Mouse (Mus musculus) brain, adult 2 months (tissue): Measurements from ENCODE around the gene Ier3.
"Not testable (repeated sequence)": the region's sequence is repeated elsewhere in the genome, so short reads cannot be mapped to it uniquely, and the experiment has no call there.

Experiments used
- DNase-seq: peaks from one replicate; pipeline ENCODE4 v3.0.0; 2011; ENCODE audit warnings: low read depth, low spot score

Gene Ier3

DNA sequence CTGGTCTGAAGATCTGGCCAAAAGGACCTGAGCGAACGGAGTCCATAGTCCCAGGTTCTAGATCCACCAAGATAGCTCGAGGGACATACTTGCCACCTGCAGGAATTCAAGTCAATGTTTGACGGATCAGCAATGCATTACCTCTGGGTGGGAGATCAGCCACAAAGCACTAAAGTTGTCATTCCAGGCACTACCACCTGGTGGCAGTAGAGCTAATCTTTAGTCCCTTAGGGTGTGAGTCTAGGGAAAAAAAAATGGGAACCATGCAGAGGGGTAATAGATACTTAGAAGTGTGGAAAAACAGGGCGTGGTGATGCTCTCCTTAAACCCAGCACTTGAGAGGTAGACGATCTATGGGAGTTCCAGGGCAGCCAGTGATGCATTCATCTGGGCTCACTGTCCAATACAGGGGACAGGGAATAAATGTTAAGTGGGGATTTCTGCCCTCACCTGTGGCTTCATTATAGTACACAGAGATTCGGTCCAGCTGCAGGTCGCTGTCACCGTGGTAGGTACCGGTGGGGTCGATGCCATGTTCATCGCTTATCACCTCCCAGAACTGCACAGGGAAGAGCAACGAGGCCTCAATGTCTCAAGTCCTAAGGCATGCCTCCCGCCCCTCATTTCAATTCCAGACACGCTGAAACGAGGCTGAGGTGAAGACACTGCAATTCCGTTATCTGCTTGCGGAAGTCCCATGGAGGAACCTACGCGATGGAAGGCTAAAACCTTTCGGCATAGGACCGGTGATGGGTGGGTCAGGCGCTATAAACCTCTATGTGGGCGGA, 14.9 kb downstream of the Ier3 start:
- DNase-seq: peak; percentile 95

DNA sequence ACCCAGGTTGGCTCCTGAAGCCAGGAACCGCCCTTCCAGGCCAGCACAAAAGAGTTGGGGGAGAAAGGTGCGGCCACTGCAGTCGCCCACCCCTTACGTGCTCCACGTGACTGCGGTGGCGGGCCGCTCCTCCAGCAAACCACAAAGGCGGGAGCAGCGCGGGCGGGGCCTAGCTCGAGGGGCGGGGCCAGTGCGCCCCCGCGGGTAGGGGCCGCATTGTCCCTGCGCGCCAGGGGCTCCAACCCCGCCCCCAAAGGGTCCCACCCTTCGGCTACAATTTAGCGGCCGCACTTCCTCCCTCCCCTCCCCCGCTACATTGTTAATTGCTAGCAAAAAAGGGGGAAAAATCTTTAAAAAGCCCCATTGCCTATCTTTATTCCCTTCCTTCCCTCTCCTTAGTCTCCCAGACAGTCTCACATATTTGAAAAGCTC, 15.5 kb downstream of the Ier3 start:
- DNase-seq: peak; percentile 88

DNA sequence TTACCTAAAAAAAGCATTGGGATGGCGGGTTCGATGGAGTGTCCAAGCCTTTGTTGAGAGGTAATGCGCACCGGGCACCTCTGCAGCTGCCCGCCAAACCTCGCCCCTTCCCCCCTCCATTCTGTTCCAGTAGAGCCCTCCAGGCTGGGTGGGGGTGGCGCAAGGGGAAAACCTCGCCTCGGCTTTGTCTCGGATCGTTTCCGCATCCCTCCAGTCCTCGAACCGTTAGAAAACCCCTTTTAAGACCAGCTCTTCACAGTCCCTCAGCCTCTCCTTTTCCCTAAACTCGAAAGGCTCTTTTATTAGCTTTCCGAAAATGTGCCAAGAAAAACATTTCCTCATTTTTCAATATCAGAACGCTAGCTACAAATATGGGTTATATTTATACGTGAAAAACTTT, 16.0 kb downstream of the Ier3 start:
- peak; percentile 51 for DNase-seq

DNA sequence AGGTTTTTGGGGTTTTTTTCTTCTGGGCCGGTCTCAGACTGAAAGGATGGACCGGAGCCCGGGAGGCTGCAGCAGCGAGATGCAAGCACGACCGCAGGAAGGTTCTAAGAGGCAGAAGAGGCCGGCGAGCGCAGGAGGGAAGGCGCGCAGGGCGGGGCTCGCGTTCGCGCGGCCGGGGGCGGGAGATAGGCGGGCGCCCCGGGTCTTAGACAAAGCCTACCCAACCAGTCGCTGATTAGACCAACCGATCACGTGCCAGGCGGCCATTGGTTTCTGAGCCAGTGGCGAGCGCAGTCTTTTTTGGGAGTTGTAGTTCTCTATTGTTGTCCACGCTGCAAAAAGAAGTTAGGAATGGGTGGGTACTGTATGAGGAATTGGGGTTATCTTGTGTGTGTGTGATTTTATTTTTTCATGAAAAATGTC, 16.6 kb downstream of the Ier3 start, which contains the start of gene Tubb5:
Tubb5 (minus strand) TSS at position 185 of the 423 bp plus-strand sequence.
- peak; percentile 99 for DNase-seq

DNA sequence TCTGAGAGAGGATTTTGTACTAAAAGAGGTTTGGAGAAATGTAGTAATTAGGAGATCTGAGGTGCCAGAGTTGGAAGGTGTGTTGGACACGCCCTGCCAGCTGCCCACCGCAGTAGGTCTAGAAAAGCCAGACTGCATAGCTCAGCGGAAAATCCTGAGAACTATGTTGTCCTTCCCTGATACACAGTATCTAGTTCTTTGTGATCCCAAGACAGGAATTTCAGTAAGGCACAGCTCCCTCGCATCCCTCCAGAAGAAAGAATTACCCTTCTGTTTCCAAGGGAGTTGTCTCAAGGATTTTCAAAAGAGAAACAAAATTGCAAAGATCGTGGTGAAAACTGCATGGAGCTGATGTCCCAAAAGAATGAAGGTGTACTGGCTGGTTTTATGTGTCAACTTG, 17.1 kb downstream of the Ier3 start:
- DNase-seq: no peak

DNA sequence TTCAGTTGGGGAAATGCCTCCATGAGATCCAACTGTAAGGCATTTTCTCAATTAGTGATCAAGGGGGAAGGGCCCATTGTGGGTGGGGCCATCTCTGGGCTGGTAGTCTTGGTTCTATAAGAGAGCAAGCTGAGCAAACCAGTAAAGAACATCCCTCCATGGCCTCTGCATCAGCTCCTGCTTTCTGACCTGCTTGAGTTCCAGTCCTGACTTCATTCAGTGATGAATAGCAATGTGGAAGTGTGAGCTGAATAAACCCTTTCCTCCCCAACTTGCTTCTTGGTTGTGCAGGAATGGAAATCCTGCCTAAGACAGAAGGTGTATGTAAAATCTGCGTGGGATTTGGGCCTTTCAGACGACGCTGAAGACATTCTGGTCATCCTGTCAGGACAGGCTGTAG, 17.5 kb downstream of the Ier3 start:
- DNase-seq: not testable (repeated sequence)

DNA sequence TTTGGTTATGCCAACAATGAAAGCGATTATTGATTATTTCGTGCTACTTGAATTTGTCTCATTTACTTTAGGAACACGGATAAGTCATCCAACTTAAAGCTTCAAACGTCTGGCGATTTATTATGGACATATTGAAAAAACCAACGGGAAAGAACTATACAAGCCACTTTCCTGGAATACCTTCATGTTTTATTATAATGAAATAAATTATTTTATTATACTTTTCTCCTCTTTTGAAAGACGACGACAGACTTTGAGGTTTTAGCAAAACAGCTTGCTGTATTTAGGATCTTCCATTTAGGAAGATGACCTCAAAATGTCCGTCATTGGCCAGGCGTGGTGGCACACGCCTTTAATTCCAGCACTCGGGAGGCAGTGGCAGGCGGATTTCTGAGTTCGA, 19.1 kb downstream of the Ier3 start:
- no peak for DNase-seq

DNA sequence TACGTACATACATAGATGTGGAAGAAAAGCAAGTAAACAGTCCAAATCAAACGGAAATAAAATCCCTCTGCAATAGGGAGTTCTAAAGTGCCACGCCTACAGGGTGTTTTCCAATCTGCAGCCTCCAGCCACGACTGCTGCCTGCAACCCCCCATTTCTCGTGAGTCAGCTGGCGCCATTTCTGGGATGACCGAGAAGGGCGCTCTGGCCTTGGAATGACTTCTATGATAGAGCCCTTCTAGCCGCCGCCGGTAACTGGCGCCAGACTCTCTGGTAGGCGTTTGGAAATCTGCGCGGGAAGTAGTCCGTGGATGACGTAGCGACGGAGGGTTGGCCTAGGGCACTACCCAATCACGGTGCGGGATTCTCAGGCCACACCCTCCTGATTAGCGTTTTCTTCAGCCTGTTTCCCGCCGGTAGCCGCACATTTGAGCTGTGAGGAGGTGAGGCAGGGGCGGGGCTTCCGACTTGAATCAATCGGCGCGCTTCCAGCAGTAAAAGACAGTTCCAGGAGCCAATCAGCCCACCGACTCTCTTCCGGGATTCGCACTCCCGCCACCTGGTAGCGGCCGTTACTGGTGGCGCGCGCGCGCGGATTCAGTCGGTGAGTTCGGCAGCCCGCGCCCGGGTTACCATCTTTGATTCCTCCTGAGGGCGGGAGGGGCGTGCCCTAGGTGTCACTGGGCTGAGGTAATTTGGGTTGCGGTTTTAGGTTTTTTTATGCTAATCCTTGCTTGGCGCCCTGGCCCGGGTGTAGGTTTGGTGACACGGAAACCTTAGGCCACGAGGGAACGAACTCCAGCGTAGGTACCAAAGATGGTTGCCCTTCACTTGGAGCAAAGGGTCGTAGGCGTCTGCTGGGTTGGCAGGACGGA, 19.8 kb downstream of the Ier3 start, which contains the start of gene Mdc1:
Mdc1 (plus strand) TSS at position 440 of the 875 bp plus-strand sequence.
- peak; percentile 100 for DNase-seq

DNA sequence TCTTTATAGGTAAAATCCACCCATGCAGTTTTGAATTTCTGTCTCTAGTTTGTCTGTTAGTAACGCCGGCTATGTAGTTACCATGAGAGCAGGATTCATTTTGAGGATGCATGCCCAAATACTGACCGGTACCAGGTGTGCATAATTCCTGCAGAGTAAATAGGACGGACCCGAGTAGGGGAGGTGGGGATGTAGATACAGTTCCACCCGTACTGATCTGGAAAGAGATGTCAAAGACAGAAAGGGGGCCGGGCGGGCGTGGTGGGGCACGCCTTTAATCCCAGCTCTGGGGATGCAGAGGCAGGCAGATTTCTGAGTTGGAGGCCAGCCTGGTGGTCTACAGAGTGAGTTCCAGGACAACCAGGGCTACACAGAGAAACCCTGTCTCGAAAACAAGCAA, 20.5 kb downstream of the Ier3 start:
- no peak for DNase-seq

DNA sequence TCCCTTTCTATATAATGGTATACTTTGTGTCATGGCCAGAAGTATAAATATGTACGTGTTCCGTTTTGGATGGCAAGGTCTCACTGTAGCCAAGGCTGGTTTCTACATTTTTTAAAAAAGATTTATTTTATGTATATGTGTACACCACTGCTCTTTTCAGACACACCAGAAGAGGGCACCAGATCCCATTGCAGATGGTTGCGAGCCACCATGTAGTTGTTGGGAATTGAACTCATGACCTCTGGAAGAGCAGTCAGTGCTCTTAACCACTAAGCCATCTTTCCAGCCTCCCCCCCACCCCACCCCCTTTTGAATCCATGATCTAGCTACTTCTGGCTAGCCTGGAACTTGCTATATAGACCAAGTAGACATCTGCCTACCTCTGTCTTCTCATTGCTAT, 22.0 kb downstream of the Ier3 start:
- DNase-seq: no peak

DNA sequence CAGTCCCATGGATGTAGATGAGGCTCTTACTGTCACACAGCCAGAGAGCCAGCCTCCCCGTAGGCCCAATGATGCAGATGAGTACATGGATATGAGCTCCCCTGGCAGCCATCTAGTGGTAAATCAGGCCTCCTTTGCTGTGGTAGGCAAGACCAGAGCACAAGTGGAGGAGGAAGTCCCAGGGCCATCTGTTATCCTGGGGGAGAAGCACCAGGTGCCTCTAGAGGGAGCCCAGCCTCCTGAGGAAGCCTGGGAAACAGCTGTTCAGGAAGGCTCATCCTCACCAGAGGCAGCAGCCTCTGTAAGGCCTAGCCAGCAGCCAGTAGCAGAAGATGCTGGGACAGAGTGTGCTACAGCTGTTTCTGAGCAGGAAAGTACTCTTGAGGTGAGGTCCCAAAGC, 26.6 kb downstream of the Ier3 start:
- DNase-seq: peak; percentile 83

DNA sequence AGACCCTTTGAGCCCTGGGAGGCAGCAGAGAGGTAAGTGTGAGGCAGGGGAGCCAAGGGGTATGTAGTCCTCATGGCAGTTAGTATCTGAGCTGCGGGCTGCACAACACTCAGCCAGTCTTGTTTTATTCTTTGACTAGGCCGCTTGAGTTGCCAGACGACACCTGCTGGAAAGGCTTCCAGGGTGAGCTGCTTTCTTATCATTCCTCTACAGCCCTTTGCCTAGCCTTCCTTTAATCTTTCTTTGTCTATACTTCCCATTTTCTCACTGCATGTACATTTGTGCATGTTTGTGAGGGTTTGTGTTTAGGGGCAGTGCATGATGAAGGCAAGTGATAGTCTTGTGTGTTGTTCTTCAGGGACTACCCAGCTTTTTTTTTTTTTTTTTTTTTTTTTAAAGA, 29.5 kb downstream of the Ier3 start:
- DNase-seq: no peak

DNA sequence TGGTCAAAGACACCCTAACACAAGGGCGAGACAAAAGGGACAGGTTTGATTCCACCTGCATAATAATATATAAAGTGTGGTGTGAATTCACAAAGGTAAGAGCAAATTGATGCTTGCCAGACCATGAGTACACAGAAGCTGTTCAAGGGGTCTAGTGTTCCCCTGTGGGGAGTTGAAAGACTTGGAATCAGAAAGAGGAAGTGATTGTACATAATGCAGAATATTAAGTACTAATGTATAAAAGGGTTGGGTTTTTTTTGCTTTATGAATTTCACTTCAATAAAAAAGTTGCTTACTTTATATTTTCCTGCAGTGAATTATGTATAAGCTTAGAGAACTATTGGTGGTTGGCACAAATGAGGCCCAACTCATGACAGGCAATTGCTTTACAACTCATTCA, 37.9 kb downstream of the Ier3 start:
- no peak for DNase-seq

DNA sequence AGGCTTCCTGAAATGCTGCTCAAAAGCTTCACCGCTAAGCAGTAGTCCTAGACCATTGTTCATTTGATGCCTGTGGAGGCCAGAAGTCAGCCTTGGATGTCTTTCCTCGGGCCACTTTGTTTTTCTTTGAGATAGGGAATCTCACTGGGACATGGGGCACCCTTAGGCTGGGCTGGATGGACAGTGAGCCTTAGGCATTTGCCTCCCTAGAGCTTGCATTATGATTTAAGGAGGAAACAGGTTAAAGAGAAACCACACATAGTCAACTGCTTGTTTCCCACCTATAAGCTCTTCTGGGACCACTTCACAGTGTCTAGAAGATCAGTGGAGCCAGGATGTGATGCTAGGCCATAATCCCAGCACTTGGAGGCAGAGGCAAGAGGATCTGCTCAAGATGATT, 38.4 kb downstream of the Ier3 start:
- DNase-seq: no peak

DNA sequence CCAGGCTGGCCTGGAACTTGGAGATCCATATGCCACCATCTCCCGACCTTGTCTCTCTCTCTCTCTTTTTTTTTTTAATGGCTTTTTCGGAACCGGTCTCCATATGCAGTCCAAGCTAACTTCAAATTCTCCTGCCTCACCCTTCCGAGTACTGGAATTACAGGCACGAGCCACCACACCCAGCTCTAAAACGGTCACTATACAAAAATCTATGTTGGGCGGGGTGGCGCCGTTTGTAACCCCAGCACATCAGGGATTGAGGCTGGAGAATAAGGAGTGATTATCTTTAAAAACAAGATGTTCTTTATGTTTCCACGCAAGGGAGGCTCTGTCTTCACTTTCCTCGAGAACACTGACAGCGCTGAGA, 39.3 kb downstream of the Ier3 start:
- DNase-seq: no peak

DNA sequence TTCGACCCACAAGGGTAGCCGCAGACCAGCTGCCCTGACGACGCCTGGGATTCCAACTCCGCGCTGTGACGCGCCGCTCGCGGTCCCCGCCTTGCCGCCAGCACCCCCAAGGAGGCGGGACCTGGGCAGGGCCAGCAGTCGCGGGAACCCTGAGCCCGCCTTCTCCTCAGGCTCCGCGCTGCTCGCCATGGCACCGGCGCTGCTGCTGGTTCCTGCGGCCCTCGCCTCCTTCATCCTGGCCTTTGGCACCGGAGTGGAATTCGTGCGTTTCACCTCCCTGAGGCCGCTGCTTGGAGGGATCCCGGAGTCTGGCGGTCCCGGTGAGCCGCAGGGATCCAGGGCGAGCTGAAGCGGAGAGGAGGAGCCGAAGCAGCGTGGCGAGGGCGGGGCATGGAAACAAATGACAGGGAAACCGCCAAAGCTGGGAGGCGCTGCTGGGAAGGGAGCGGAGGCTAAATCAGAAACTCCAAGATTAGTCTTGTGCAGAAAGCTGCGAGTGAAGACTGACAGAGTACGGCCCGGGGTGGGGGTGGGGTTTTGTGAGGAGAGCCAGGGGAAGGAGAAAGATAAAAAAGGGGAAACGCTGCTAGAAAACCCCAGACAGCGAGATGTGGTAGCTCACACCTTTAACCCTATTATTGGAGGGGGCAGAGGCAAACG, 39.8 kb downstream of the Ier3 start, which contains the start of gene Nrm:
Nrm (plus strand) TSS at position 121 of the 660 bp plus-strand sequence.
- peak; percentile 95 for DNase-seq

DNA sequence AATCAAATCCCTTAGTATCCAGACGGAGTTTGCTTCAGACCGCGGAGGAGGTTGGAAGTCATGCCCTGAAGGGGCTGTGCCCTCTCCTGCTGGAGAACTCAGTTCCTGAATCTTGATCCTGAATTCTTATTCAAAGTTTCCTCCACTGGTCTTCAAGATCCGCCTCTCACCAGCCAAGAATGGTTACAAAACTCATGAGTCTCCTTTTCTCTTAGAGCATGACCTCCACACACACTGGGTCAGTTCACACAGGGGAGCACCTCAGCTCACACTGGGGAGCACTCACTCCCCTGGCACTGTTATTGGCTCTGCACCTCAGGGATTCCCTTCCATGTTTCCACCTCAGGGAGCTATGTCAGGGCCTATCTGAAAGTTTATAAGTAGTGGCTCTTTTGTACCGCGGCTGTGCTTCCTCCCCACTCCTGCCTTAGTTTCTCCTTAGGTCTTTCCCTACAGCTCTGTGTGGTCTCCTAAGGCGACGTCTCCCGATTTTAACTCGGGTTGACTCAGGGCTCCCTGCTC, 43.4 kb downstream of the Ier3 start:
- DNase-seq: no peak

DNA sequence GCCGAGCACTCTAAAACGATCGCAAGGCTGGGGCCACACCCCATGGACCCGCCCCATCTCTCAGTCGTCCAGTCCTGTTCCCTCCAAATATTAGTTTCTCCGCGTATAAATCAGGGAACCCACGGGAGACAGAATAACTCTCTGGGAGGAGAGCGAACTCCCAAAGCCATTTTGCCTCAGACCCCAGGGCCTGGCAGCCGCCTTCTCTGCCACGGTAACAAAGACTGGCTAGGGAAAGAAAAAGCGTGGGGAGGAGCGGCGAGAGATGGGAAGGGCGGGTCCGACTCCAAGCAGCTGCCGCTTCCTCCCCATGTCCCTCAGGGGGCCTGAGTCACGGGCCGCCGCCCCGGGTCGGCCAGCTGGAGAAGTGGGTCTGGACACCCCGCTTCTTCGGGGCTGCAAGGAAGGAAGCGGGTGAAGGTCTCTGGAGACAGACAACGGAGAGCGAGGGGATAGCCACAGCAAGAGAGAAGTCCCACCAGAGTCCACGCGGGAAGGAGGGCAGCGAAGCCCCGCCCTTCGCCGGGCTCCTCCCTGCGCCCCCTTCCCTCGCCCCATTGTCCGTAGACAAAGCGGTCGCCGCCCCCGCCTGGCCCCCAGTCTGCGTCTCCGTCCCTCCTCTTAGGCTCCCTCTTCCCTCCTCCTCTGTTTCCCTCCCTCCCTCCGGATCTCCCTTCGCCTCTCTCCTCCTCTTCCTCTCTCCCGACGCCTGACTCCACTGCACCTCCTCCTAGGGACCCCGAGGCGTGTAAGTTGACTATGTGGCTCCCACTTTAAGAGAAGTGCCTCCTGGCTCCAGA, 44.2 kb downstream of the Ier3 start, which contains the start of gene Ppp1r18:
Ppp1r18 (plus strand) TSS at position 113 of the 800 bp plus-strand sequence.
- peak; percentile 40 for DNase-seq

DNA sequence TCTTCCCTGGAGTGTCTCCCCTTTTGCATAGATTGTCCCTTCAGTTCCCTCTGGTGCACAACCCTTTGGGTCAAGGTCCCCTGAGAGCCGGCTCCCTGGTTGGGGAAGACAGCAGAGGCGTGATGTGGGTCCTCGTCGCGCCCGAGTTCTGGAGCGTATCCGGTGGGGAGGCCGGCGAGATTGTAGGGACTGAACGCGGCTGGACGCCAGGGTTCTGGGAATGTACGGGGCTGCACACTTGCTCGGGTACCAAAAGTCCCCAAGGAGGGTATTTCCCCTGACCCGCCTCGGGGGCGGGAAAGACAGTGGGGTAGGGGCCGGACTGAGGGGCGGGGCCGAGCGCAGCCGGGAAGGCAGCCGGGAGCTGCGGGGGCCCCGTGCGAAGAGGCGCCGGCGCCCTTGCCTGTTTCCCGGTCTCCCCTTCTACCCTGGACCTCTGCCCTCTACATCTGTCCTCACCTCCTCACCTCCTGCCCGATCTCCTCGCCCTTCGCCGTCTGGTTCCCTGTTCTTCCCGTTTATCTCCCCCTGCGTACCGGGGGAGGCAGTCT, 44.9 kb downstream of the Ier3 start:
- DNase-seq: no peak
